Mouse (Mus musculus): Measurements from ENCODE around the gene Rcan2. TPM values are rescaled to one million over a fixed set of nuclear protein-coding genes. Genes with fewer than 3 reads are reported as not detected.

The Rcan2 gene
- polyA plus RNA-seq, 1 experiment, result not detected

GRCm38 (mm10) chr17:43801595-43802373, 633 bp downstream of the Rcan2 start:
- peak; percentile 20; the same call in 1 of the 2 replicates for TF ChIP-seq POLR2A (IDR thresholded peaks at IDR 0.05; ENCODE audit: insufficient read depth, low read depth, low read length)
- peak; percentile 76 for TF ChIP-seq CTCF (IDR thresholded peaks at IDR 0.05; ENCODE audit: insufficient read depth, low read depth, low read length)
- under 1% methylated on average over 55 of the region's 55 CpGs for WGBS
- Histone ChIP-seq H3K4me3 (ENCODE audit: insufficient read depth, low read depth, low read length) (peak overlapping the region; percentile 72), H3K4me1 (ENCODE audit: control insufficient read depth, insufficient read depth, low read length) (peaks cover 10% of the 10 kb centered on the region), H3K27ac (ENCODE audit: insufficient read depth, low read depth, low read length) (peak overlapping the region; percentile 65)

- no peak for TF ChIP-seq POLR2A (IDR thresholded peaks at IDR 0.05; ENCODE audit: insufficient read depth, low read depth, low read length)
- TF ChIP-seq CTCF (IDR thresholded peaks at IDR 0.05; ENCODE audit: insufficient read depth, low read depth, low read length), result no peak
- 68% methylated on average over 11 of the region's 11 CpGs for WGBS
- H3K4me3 ChIP-seq (ENCODE audit: insufficient read depth, low read depth, low read length), result peak overlapping the region; percentile 72
- no peak overlapping the region for H3K27ac ChIP-seq (ENCODE audit: insufficient read depth, low read depth, low read length)
- H3K4me1 ChIP-seq (ENCODE audit: control insufficient read depth, insufficient read depth, low read length), result peaks cover 10% of the 10 kb centered on the region
Measured at GRCm38 (mm10) chr17:43802414-43802813, 1.3 kb downstream of the Rcan2 start.

GRCm38 (mm10) chr17:43803111-43803510, 2.0 kb downstream of the Rcan2 start:
- WGBS, result 91% methylated on average over 2 of the region's 2 CpGs
- H3K4me3 ChIP-seq (ENCODE audit: insufficient read depth, low read depth, low read length), result no peak overlapping the region
- TF ChIP-seq CTCF (IDR thresholded peaks at IDR 0.05; ENCODE audit: insufficient read depth, low read depth, low read length), result no peak
- no peak for TF ChIP-seq POLR2A (IDR thresholded peaks at IDR 0.05; ENCODE audit: insufficient read depth, low read depth, low read length)
- peaks cover 10% of the 10 kb centered on the region for H3K4me1 ChIP-seq (ENCODE audit: control insufficient read depth, insufficient read depth, low read length)
- no peak overlapping the region for H3K27ac ChIP-seq (ENCODE audit: insufficient read depth, low read depth, low read length)

- H3K4me1 ChIP-seq (ENCODE audit: control insufficient read depth, insufficient read depth, low read length), result peaks cover 10% of the 10 kb centered on the region
- H3K27ac ChIP-seq (ENCODE audit: insufficient read depth, low read depth, low read length), result no peak overlapping the region
- H3K4me3 ChIP-seq (ENCODE audit: insufficient read depth, low read depth, low read length), result no peak overlapping the region
- 69% methylated on average over 6 of the region's 6 CpGs for WGBS
- no peak for TF ChIP-seq CTCF (IDR thresholded peaks at IDR 0.05; ENCODE audit: insufficient read depth, low read depth, low read length)
- no peak for TF ChIP-seq POLR2A (IDR thresholded peaks at IDR 0.05; ENCODE audit: insufficient read depth, low read depth, low read length)
Measured at GRCm38 (mm10) chr17:43803764-43804163, 2.6 kb downstream of the Rcan2 start.

GRCm38 (mm10) chr17:43806841-43807240, 5.7 kb downstream of the Rcan2 start:
- H3K4me3 ChIP-seq (ENCODE audit: insufficient read depth, low read depth, low read length), result no peak overlapping the region
- no peak for TF ChIP-seq CTCF (IDR thresholded peaks at IDR 0.05; ENCODE audit: insufficient read depth, low read depth, low read length)
- no peak for TF ChIP-seq POLR2A (IDR thresholded peaks at IDR 0.05; ENCODE audit: insufficient read depth, low read depth, low read length)
- WGBS, result 80% methylated on average over 4 of the region's 4 CpGs
- H3K4me1 ChIP-seq (ENCODE audit: control insufficient read depth, insufficient read depth, low read length), result peaks cover 6% of the 10 kb centered on the region
- H3K27ac ChIP-seq (ENCODE audit: insufficient read depth, low read depth, low read length), result no peak overlapping the region

GRCm38 (mm10) chr17:43811453-43811852, 10.3 kb downstream of the Rcan2 start:
- Histone ChIP-seq H3K4me3 (ENCODE audit: insufficient read depth, low read depth, low read length) (no peak overlapping the region), H3K4me1 (ENCODE audit: control insufficient read depth, insufficient read depth, low read length) (no peaks in the 10 kb centered on the region), H3K27ac (ENCODE audit: insufficient read depth, low read depth, low read length) (no peak overlapping the region)
- WGBS, result 88% methylated on average over 4 of the region's 4 CpGs
- TF ChIP-seq POLR2A (IDR thresholded peaks at IDR 0.05; ENCODE audit: insufficient read depth, low read depth, low read length), result no peak
- no peak for TF ChIP-seq CTCF (IDR thresholded peaks at IDR 0.05; ENCODE audit: insufficient read depth, low read depth, low read length)

GRCm38 (mm10) chr17:43815376-43815775, 14.2 kb downstream of the Rcan2 start:
- TF ChIP-seq POLR2A (IDR thresholded peaks at IDR 0.05; ENCODE audit: insufficient read depth, low read depth, low read length) (no peak), CTCF (IDR thresholded peaks at IDR 0.05; ENCODE audit: insufficient read depth, low read depth, low read length) (no peak)
- 83% methylated on average over 4 of the region's 4 CpGs for WGBS
- H3K4me3 ChIP-seq (ENCODE audit: insufficient read depth, low read depth, low read length), result no peak overlapping the region

GRCm38 (mm10) chr17:43816480-43816879, 15.3 kb downstream of the Rcan2 start:
- Histone ChIP-seq H3K4me3 (ENCODE audit: insufficient read depth, low read depth, low read length) (no peak overlapping the region), H3K4me1 (ENCODE audit: control insufficient read depth, insufficient read depth, low read length) (no peaks in the 10 kb centered on the region), H3K27ac (ENCODE audit: insufficient read depth, low read depth, low read length) (no peak overlapping the region)
- 86% methylated on average over 1 of the region's 1 CpGs for WGBS
- TF ChIP-seq POLR2A (IDR thresholded peaks at IDR 0.05; ENCODE audit: insufficient read depth, low read depth, low read length), result no peak
- no peak for TF ChIP-seq CTCF (IDR thresholded peaks at IDR 0.05; ENCODE audit: insufficient read depth, low read depth, low read length)

More at GRCm38 (mm10) chr17:43815376-43815775, 14.2 kb downstream of the Rcan2 start:
- no peak overlapping the region for H3K27ac ChIP-seq (ENCODE audit: insufficient read depth, low read depth, low read length)
- no peaks in the 10 kb centered on the region for H3K4me1 ChIP-seq (ENCODE audit: control insufficient read depth, insufficient read depth, low read length)

GRCm38 (mm10) chr17:43817171-43817570, 16.0 kb downstream of the Rcan2 start:
- no peak for TF ChIP-seq POLR2A (IDR thresholded peaks at IDR 0.05; ENCODE audit: insufficient read depth, low read depth, low read length)
- no peak for TF ChIP-seq CTCF (IDR thresholded peaks at IDR 0.05; ENCODE audit: insufficient read depth, low read depth, low read length)
- no peaks in the 10 kb centered on the region for H3K4me1 ChIP-seq (ENCODE audit: control insufficient read depth, insufficient read depth, low read length)
- 82% methylated on average over 10 of the region's 10 CpGs for WGBS
- no peak overlapping the region for H3K4me3 ChIP-seq (ENCODE audit: insufficient read depth, low read depth, low read length)
- H3K27ac ChIP-seq (ENCODE audit: insufficient read depth, low read depth, low read length), result no peak overlapping the region

Measured in olfactory bulb, adult 2 months (tissue).